Mouse (Mus musculus): ENCODE results near the gene Adora1. TPM values are rescaled to one million over a fixed set of nuclear protein-coding genes. Genes with fewer than 3 reads are reported as not detected.
A peak's percentile ranks its signal among the peaks of the same experiment; 100 is the strongest.

Adora1 gene
- total and polyA plus RNA-seq, 2 experiments from 2014 or later, result 33.4 to 51.1 TPM

DNA sequence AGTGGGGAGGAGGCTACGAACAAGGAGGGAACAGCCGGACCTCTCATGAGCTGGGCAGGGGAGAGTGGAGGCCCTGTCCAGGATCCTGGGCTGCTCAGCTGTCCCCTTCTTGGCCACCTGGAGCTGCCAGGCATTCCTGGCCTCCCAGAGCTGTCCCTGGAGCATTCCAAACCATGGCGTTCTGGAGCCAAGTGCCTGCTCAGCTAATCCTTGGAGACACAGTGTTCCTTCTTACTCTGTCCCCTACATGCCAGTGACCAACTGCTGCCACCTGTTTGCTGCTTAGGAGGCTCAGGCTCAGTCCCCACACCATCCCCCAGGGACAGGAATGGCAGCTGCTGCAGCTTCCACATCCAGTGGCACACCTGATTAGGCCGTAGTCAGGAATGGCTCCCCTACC is 39.3 kb downstream of the Adora1 start:
- DNase-seq (ENCODE audit: low spot score), result peak; percentile 35
- WGBS, result 37% methylated on average over 4 of the region's 4 CpGs
- Histone ChIP-seq H3K27me3 (ENCODE audit: insufficient read depth, low read length) (no peaks in the 10 kb centered on the region), H3K27ac (peak overlapping the region; percentile 34; the same call in 1 of the 2 replicates), H3K4me3 (ENCODE audit: low read length) (no peak overlapping the region), H3K36me3 (ENCODE audit: insufficient read depth, low read length) (no peaks in the 10 kb centered on the region), H3K9ac (replicated peaks; ENCODE audit: low read length) (no peak overlapping the region), H3K4me2 (ENCODE audit: low read depth, low read length) (no peak overlapping the region), H3K9me3 (ENCODE audit: low read length) (no peaks in the 10 kb centered on the region), H3K4me1 (ENCODE audit: insufficient read depth, low read length) (no peaks in the 10 kb centered on the region)
- ATAC-seq, result peak; percentile 36; the same call in 1 of the 2 replicates
- TF ChIP-seq CTCF (IDR thresholded peaks at IDR 0.05; ENCODE audit: low read depth), result no peak

GRCm38 (mm10) chr1:134195571-134195970 is 39.7 kb downstream of the Adora1 start:
- Histone ChIP-seq H3K4me3 (ENCODE audit: low read length) (no peak overlapping the region), H3K36me3 (ENCODE audit: insufficient read depth, low read length) (no peaks in the 10 kb centered on the region), H3K27ac (peak overlapping the region; percentile 34; the same call in 1 of the 2 replicates), H3K4me1 (ENCODE audit: insufficient read depth, low read length) (no peaks in the 10 kb centered on the region), H3K9ac (replicated peaks; ENCODE audit: low read length) (no peak overlapping the region), H3K27me3 (ENCODE audit: insufficient read depth, low read length) (no peaks in the 10 kb centered on the region), H3K9me3 (ENCODE audit: low read length) (no peaks in the 10 kb centered on the region), H3K4me2 (ENCODE audit: low read depth, low read length) (no peak overlapping the region)
- ATAC-seq, result no peak
- 40% methylated on average over 3 of the region's 3 CpGs for WGBS
- no peak for DNase-seq (ENCODE audit: low spot score)
- TF ChIP-seq CTCF (IDR thresholded peaks at IDR 0.05; ENCODE audit: low read depth), result no peak

DNA sequence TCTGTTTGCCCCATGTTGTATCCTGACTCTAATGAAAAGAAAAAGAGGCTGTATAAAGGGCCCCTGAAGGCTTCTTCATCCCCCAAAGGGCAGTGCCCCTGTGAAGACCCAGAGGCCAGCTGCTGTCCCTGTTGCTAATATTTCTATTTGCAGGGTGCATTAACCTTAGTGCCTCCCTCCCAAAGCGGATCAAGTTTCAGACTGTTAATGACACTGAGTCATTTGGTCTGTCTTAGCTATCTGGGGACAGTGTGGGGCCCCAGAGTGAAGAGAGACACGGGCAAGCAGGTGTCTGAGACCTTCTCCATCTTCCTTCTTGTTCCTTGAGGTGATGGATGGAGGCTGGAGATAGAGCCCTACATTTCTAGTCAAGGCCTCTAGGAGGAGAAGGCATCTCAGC is 40.1 kb downstream of the Adora1 start:
- no peak overlapping the region for H3K27ac ChIP-seq
- 64% methylated on average over 2 of the region's 2 CpGs for WGBS
- H3K9me3 ChIP-seq (ENCODE audit: low read length), result no peaks in the 10 kb centered on the region
- no peak overlapping the region for H3K4me2 ChIP-seq (ENCODE audit: low read depth, low read length)
- H3K36me3 ChIP-seq (ENCODE audit: insufficient read depth, low read length), result no peaks in the 10 kb centered on the region
- no peak for TF ChIP-seq CTCF (IDR thresholded peaks at IDR 0.05; ENCODE audit: low read depth)
- ATAC-seq (no peak), DNase-seq (ENCODE audit: low spot score) (no peak)
- H3K9ac ChIP-seq (replicated peaks; ENCODE audit: low read length), result no peak overlapping the region
- no peaks in the 10 kb centered on the region for H3K27me3 ChIP-seq (ENCODE audit: insufficient read depth, low read length)
- H3K4me3 ChIP-seq (ENCODE audit: low read length), result no peak overlapping the region
- no peaks in the 10 kb centered on the region for H3K4me1 ChIP-seq (ENCODE audit: insufficient read depth, low read length)

DNA sequence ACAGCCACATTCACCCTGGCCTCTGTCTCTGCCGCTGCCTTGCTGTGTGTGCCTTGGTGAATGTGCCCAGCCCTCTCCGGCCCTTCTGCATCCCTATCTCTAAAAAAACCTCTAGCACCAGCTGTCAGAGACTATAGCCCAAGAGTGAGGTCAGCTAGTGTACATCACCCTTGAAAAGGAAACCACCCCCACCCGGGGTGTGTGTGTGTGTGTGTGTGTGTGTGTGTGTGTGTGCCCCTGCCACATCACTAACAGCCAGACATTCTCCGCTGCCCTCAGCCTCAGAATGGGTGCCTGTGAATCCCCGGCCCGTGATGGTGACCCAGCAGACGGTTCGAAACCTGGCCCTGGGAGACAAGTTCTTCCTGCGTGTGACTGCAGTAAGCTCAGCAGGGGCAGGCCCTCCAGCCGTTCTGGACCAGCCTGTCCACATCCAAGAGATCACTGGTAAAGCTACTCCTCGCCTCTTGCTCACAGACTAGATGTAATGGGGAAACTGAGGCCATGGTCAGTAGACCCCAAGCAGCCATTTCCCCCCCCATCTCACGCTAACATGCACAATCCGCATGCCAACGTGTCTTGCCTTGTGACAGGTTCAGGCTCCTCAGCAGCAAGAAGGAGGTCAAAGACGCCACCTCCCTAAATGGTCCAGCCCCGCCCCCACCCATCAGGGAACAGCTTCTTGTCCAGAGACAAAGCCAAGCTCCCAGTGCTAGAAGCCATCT is 40.8 kb downstream of the Adora1 start:
- WGBS, result 70% methylated on average over 16 of the region's 16 CpGs
- no peak overlapping the region for H3K4me3 ChIP-seq (ENCODE audit: low read length)
- no peak overlapping the region for H3K27ac ChIP-seq
- H3K4me1 ChIP-seq (ENCODE audit: insufficient read depth, low read length), result no peaks in the 10 kb centered on the region
- H3K9ac ChIP-seq (replicated peaks; ENCODE audit: low read length), result no peak overlapping the region
- H3K4me2 ChIP-seq (ENCODE audit: low read depth, low read length), result no peak overlapping the region
- no peaks in the 10 kb centered on the region for H3K36me3 ChIP-seq (ENCODE audit: insufficient read depth, low read length)
- H3K27me3 ChIP-seq (ENCODE audit: insufficient read depth, low read length), result no peaks in the 10 kb centered on the region
- no peak for DNase-seq (ENCODE audit: low spot score)
- H3K9me3 ChIP-seq (ENCODE audit: low read length), result no peaks in the 10 kb centered on the region
- TF ChIP-seq CTCF (IDR thresholded peaks at IDR 0.05; ENCODE audit: low read depth), result no peak
- ATAC-seq, result no peak

DNA sequence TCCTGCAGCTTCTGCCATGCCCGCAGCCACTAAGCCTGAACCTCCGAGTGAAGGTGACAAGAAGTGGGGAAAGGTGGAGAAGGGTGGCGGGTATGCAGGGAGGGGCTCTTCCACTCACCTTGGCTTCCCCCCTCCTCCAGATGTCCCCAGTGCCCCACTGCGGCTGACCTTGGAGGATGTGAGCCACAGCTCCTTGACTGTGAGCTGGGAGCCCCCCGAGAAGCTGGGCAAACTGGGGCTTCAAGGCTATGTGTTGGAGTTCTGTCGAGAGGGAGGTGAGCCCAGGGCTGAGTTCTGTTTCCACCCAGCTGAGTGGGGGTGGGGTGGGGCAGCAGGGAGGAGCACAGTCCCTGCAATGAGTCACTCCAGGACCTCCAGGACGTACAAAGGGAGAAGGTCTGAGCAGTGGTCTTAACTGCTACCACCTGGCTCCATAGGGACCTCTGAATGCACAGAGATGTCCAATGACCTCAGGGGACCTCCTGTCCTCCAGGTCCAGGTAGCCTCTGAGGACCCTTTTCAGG is 41.5 kb downstream of the Adora1 start:
- TF ChIP-seq CTCF (IDR thresholded peaks at IDR 0.05; ENCODE audit: low read depth), result no peak
- Histone ChIP-seq H3K4me1 (ENCODE audit: insufficient read depth, low read length) (no peaks in the 10 kb centered on the region), H3K27ac (no peak overlapping the region), H3K4me2 (ENCODE audit: low read depth, low read length) (no peak overlapping the region), H3K27me3 (ENCODE audit: insufficient read depth, low read length) (no peaks in the 10 kb centered on the region), H3K36me3 (ENCODE audit: insufficient read depth, low read length) (no peaks in the 10 kb centered on the region), H3K9me3 (ENCODE audit: low read length) (no peaks in the 10 kb centered on the region), H3K4me3 (ENCODE audit: low read length) (no peak overlapping the region), H3K9ac (replicated peaks; ENCODE audit: low read length) (no peak overlapping the region)
- DNase-seq (ENCODE audit: low spot score) (no peak), ATAC-seq (no peak)
- 63% methylated on average over 7 of the region's 7 CpGs for WGBS

DNA sequence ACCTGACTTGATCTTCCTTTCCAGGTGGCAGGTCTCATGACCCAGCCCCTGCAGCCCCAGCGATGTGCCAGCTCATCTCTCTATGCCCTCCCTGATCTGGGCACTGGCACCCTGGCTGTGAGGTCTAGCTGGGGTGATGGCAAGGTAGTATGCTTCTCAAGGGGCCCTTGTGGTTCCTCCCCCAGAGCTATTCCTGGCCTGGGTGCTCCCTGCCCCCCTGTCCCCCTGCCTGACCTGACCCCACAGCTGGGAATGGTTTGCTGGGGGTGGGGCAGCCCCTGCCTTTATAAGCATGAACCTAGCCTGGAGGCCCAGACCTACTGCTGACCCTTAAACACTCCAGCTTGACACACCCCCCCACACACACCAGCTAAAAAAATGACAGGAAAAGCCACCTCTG is 42.1 kb downstream of the Adora1 start, which contains the start of gene Mybph:
Gene Mybph, plus strand, starts transcription at position 323 of the 400 bp plus-strand sequence.
- WGBS, result 79% methylated on average over 1 of the region's 1 CpGs
- Histone ChIP-seq H3K4me1 (ENCODE audit: insufficient read depth, low read length) (no peaks in the 10 kb centered on the region), H3K9me3 (ENCODE audit: low read length) (no peaks in the 10 kb centered on the region), H3K27me3 (ENCODE audit: insufficient read depth, low read length) (no peaks in the 10 kb centered on the region), H3K4me3 (ENCODE audit: low read length) (no peak within 1 kb of the TSS), H3K27ac (no peak within 1 kb of the TSS), H3K4me2 (ENCODE audit: low read depth, low read length) (no peak within 1 kb of the TSS), H3K36me3 (ENCODE audit: insufficient read depth, low read length) (no peaks in the 10 kb centered on the region), H3K9ac (replicated peaks; ENCODE audit: low read length) (no peak within 1 kb of the TSS)
- DNase-seq (ENCODE audit: low spot score), result no peak
- no peak for TF ChIP-seq CTCF (IDR thresholded peaks at IDR 0.05; ENCODE audit: low read depth)
- no peak for ATAC-seq

DNA sequence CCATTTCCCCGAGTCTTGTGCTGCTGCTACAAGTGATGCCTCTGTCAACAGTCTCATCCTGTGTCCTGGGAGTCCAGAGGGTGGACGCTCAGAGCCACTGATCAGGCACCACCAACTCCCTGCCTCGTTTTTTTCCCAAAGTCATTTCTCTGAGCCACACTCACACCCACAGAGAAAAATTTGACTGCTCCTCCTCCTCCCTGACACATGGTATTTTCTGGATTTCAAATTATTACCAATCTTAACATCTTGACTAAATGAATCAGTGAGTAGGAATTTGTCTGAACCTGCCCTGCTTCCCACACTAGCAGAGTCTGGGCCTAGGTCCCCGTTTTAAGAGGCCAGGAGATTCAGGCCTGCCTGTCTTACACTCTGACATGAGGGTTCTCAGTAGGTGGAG is 43.2 kb downstream of the Adora1 start:
- H3K9me3 ChIP-seq (ENCODE audit: low read length), result no peaks in the 10 kb centered on the region
- ATAC-seq, result no peak
- H3K4me3 ChIP-seq (ENCODE audit: low read length), result no peak overlapping the region
- no peaks in the 10 kb centered on the region for H3K27me3 ChIP-seq (ENCODE audit: insufficient read depth, low read length)
- DNase-seq (ENCODE audit: low spot score), result no peak
- no peak overlapping the region for H3K27ac ChIP-seq
- TF ChIP-seq CTCF (IDR thresholded peaks at IDR 0.05; ENCODE audit: low read depth), result no peak
- 68% methylated on average over 4 of the region's 4 CpGs for WGBS
- H3K9ac ChIP-seq (replicated peaks; ENCODE audit: low read length), result no peak overlapping the region
- H3K4me2 ChIP-seq (ENCODE audit: low read depth, low read length), result no peak overlapping the region
- H3K4me1 ChIP-seq (ENCODE audit: insufficient read depth, low read length), result peaks cover 3% of the 10 kb centered on the region; the same call in 1 of the 2 replicates
- H3K36me3 ChIP-seq (ENCODE audit: insufficient read depth, low read length), result no peaks in the 10 kb centered on the region

All from hindbrain, postnatal 0 days (tissue).